Mouse (Mus musculus) testis, adult 2 months (tissue): ENCODE data around the gene Epas1.

Experiments
- CTCF ChIP-seq: fragments of 200-500 bp; IDR thresholded peaks from 2 replicates; pipeline ENCODE4 v1.5.1; 2012; ENCODE audit warnings: low read depth, mild to moderate bottlenecking, inconsistent platforms, low read length, moderate library complexity; ENCODE audit not compliant: control insufficient read depth, insufficient read depth, insufficient replicate concordance
- POLR2A ChIP-seq: fragments of 200-500 bp; IDR thresholded peaks from 2 replicates; pipeline ENCODE4 v1.6.1; 2012; ENCODE audit warnings: low read depth, mild to moderate bottlenecking, inconsistent platforms, low read length, moderate library complexity; ENCODE audit not compliant: control insufficient read depth

DNA sequence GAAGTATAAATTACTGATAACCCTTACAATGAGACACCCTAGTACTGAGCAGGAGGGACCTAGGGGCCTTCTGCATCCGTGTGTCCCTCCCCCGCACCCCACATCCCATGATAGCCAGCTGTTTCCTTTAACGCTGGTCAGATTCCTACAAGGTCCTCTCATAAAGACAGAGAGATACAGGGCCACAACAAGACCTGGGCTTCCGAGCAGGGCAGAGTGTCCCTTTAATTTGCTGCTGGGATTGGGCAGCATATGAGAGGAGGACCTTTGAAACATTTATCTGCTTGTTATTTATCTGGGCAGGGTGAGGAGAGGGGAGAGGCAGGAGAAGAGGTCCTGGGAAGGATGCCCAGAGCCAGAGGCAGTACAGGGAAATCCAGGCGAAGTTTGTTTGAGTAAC is 41.6 kb upstream of the Epas1 start:
- no peak for TF ChIP-seq CTCF
- no peak for TF ChIP-seq POLR2A
